13 mouse cellular contexts compared by ENCODE assay signal in the genomic region with DNA sequence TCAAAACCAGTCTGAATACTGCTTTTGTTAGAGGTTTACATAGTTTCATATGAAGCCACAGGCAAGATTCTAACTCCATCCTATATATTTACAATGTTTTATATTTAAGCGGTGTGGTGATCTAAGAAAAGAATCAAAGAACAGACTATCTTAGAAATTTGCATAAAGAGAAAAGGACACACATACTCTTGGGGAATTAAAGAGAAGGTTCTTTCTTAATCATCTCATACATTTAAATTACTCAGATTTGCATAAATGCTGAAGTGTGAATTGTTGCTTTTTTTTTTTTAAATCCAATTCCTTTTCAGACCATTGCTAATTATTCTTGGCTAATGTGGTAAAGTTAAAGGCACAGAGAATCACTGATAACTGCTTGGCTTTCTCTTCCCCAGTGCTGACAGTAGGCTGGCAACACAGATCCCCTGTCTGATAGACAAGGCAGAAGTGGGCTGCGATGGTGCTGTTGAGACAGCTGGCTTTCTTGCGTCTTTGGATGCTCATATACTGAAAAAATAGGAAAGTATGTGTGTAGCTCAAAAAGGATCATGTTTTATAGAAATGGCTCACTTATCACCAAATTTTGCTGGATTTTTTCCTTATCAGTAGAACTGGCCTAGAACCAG.
A peak's percentile ranks its signal among the peaks of the same experiment; 100 is the strongest.
DNase-seq lines count a peak whose midpoint lies in the region; ATAC-seq and TF ChIP-seq lines count a peak whose summit lies in the region.
"Had no signal": no experiment of that assay in that cellular context is flagged by ENCODE, and none has a peak within 500 bp of the region (broad histone marks: within the 10 kb centered on the region; RNA-seq: fewer than 3 reads in every experiment).

No protein-coding gene starts in this region.

- H3K36me3 ChIP-seq in midbrain, embryonic 11.5 days (ENCODE audit: control insufficient read depth, insufficient read depth, low read length) = no peaks in the 10 kb centered on the region
- H3K36me3 ChIP-seq in midbrain, postnatal 0 days (ENCODE audit: insufficient read depth, low read length) = no peaks in the 10 kb centered on the region
- no peaks in the 10 kb centered on the region for H3K36me3 ChIP-seq in hindbrain, embryonic 16.5 days (ENCODE audit: control insufficient read depth, insufficient read depth, low read length)

- H3K27ac ChIP-seq in midbrain, embryonic 11.5 days (ENCODE audit: low read depth, low read length) = no peak overlapping the region
- H3K27ac ChIP-seq in midbrain, postnatal 0 days (ENCODE audit: low read depth, low read length) = no peak overlapping the region
- no peak overlapping the region for H3K27ac ChIP-seq in hindbrain, embryonic 16.5 days (ENCODE audit: low read depth, low read length)
- H3K27ac ChIP-seq: liver, embryonic 14.5 days had no signal

- H3K9ac ChIP-seq in midbrain, embryonic 11.5 days (ENCODE audit: low read length) = no peak overlapping the region
- H3K9ac ChIP-seq in midbrain, postnatal 0 days (replicated peaks; ENCODE audit: low read length, poor library complexity, severe bottlenecking) = no peak overlapping the region
- H3K9ac ChIP-seq in hindbrain, embryonic 16.5 days (ENCODE audit: low read depth, low read length) = no peak overlapping the region
- H3K9ac ChIP-seq: liver, embryonic 14.5 days had no signal

- DNase-seq in midbrain, embryonic 11.5 days (ENCODE audit: low spot score, missing footprints) = peak; percentile 70
- DNase-seq in midbrain, postnatal 0 days (ENCODE audit: low spot score) = no peak
- peak; percentile 26 to 33 for DNase-seq in frontal cortex, postnatal 10 days (ENCODE audit: low spot score in 2 of 2)
- DNase-seq in left cerebral cortex, postnatal 36 days (ENCODE audit: low spot score in 2 of 2) = peak; percentile 8 to 32
- peak; percentile 9 for DNase-seq in right cerebral cortex, postnatal 4 days
- no peak for DNase-seq in adrenal gland, adult 2 months
- DNase-seq in heart, adult 11 months = no peak
- DNase-seq: cerebellum, adult 8-10 months; gastrocnemius, postnatal 25 days; thymus, postnatal 36 days had no signal

- ATAC-seq in midbrain, embryonic 11.5 days (ENCODE audit: low FRiP score) = peak; percentile 59; the same call in 1 of the 2 replicates
- no peak for ATAC-seq in midbrain, postnatal 0 days (ENCODE audit: low FRiP score)
- no peak for ATAC-seq in hindbrain, embryonic 16.5 days

- H3K4me2 ChIP-seq in midbrain, embryonic 11.5 days = no peak overlapping the region
- no peak overlapping the region for H3K4me2 ChIP-seq in midbrain, postnatal 0 days (ENCODE audit: low read depth, low read length, poor library complexity, severe bottlenecking)
- H3K4me2 ChIP-seq in hindbrain, embryonic 16.5 days (ENCODE audit: low read length) = no peak overlapping the region

- no peaks in the 10 kb centered on the region for H3K27me3 ChIP-seq in midbrain, embryonic 11.5 days (ENCODE audit: control insufficient read depth, insufficient read depth, low read length)
- H3K27me3 ChIP-seq in midbrain, postnatal 0 days (ENCODE audit: insufficient read depth, low read length) = no peaks in the 10 kb centered on the region
- H3K27me3 ChIP-seq in hindbrain, embryonic 16.5 days (replicated peaks; ENCODE audit: control insufficient read depth, insufficient read depth, low read length) = no peaks in the 10 kb centered on the region

- WGBS in midbrain, embryonic 11.5 days = 78% methylated on average over 3 of the region's 3 CpGs
- WGBS in midbrain, postnatal 0 days = 41% methylated on average over 3 of the region's 3 CpGs
- 53% methylated on average over 3 of the region's 3 CpGs for WGBS in hindbrain, embryonic 16.5 days

- intact Hi-C loops in left cerebral cortex, postnatal 36 days (cut with DNase I) = no loop called here

- H3K4me1 ChIP-seq in midbrain, embryonic 11.5 days (ENCODE audit: control insufficient read depth, insufficient read depth, low read length) = no peaks in the 10 kb centered on the region
- H3K4me1 ChIP-seq in midbrain, postnatal 0 days (ENCODE audit: insufficient read depth, low read length) = no peaks in the 10 kb centered on the region
- H3K4me1 ChIP-seq in hindbrain, embryonic 16.5 days (ENCODE audit: control insufficient read depth, insufficient read depth, low read depth, low read length) = no peaks in the 10 kb centered on the region

- no peak overlapping the region for H3K4me3 ChIP-seq in midbrain, embryonic 11.5 days (ENCODE audit: low read depth, low read length)
- no peak overlapping the region for H3K4me3 ChIP-seq in midbrain, postnatal 0 days (ENCODE audit: low read depth, low read length)
- H3K4me3 ChIP-seq in hindbrain, embryonic 16.5 days (ENCODE audit: low read length) = no peak overlapping the region
- H3K4me3 ChIP-seq: erythroblast, embryonic 14.5 days had no signal

- no peak for TF ChIP-seq CTCF in midbrain, postnatal 0 days (IDR thresholded peaks at IDR 0.05)

- no peaks in the 10 kb centered on the region for H3K9me3 ChIP-seq in midbrain, embryonic 11.5 days (ENCODE audit: control insufficient read depth, low read length)
- no peaks in the 10 kb centered on the region for H3K9me3 ChIP-seq in midbrain, postnatal 0 days (ENCODE audit: low read length)
- no peaks in the 10 kb centered on the region for H3K9me3 ChIP-seq in hindbrain, embryonic 16.5 days (ENCODE audit: control insufficient read depth, low read length)

Comparison
In these comparisons a context has a peak if more than half of its experiments do, and no peak if none do; other contexts are left out.
1. DNase-seq: peak in midbrain, embryonic 11.5 days (single experiment), frontal cortex, postnatal 10 days (2 of 2), left cerebral cortex, postnatal 36 days (2 of 2) and right cerebral cortex, postnatal 4 days (single experiment); none in midbrain, postnatal 0 days (single experiment), adrenal gland, adult 2 months (single experiment) and heart, adult 11 months (single experiment).